Mouse (Mus musculus) B cell, adult 2 months (primary cell): ENCODE results near the gene Lmnb2.

Experiments
- DNase-seq, 2 experiments: peaks; one replicate each; pipeline ENCODE4 v3.0.0; 2022

Gene Lmnb2

GRCm38 (mm10) chr10:80854913-80855748 is 62.9 kb downstream of the Lmnb2 start, which contains the start of the genes Lsm7 and Sppl2b:
Gene Lsm7 (minus strand): TSS chr10:80855209.
Gene Sppl2b (plus strand): TSS chr10:80855275.
- DNase-seq: peak; percentile 99
